Mouse (Mus musculus): ENCODE measurements around the gene Lhx4. TPM values are rescaled to one million over a fixed set of nuclear protein-coding genes. Genes with fewer than 3 reads are reported as not detected.
A peak's percentile ranks its signal among the peaks of the same experiment; 100 is the strongest.

The Lhx4 gene
- polyA plus RNA-seq, 1 experiment from 2014 or later, result 0.79 TPM

- no peak for DNase-seq (ENCODE audit: low spot score)
- H3K4me1 ChIP-seq (ENCODE audit: control insufficient read depth, insufficient read depth, low read length), result no peaks in the 10 kb centered on the region
- no peaks in the 10 kb centered on the region; the same call in 1 of the 2 replicates for H3K36me3 ChIP-seq (replicated peaks; ENCODE audit: control insufficient read depth, insufficient read depth, low read depth, low read length)
- no peaks in the 10 kb centered on the region for H3K27me3 ChIP-seq (ENCODE audit: control insufficient read depth, insufficient read depth, low read length)
- H3K4me2 ChIP-seq (ENCODE audit: low read depth, low read length), result no peak overlapping the region
- H3K27ac ChIP-seq (replicated peaks; ENCODE audit: low read depth, low read length), result no peak overlapping the region
- no peak overlapping the region for H3K9ac ChIP-seq (replicated peaks; ENCODE audit: low read length)
- 60% methylated on average over 16 of the region's 16 CpGs for WGBS
- ATAC-seq (replicated peaks; ENCODE audit: insufficient number of reproducible peaks, low FRiP score, low TSS enrichment, low read depth), result peak; percentile 57; the same call in 1 of the 2 replicates
- no peak overlapping the region for H3K4me3 ChIP-seq (ENCODE audit: low read depth, low read length)
- H3K9me3 ChIP-seq (replicated peaks; ENCODE audit: control insufficient read depth, low read length), result no peaks in the 10 kb centered on the region
Observed at GRCm38 (mm10) chr1:155790111-155790974, 38.9 kb upstream of the Lhx4 start.

DNA sequence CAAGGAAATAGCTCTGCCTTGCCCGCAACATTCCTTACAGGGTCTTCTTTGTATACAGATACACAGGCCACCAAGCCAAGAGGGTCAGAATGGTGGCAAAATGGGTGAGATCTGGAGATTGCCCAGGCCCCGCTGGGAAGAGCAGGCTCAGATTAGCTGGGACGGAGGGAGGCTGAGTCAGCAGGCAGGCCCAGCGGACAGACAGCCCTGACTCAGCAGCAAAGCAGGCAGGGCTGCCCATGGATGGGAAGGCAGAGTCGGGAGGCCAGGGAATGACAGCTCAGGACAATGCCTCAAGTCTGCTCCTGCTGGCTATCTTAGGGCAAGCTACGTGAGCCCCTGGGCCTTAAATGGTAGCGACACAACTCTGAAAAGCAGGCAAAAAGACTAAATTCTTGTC lies 34.4 kb upstream of the Lhx4 start:
- no peaks in the 10 kb centered on the region for H3K36me3 ChIP-seq (replicated peaks; ENCODE audit: control insufficient read depth, insufficient read depth, low read depth, low read length)
- 59% methylated on average over 7 of the region's 7 CpGs for WGBS
- DNase-seq (ENCODE audit: low spot score), result no peak
- no peak overlapping the region for H3K27ac ChIP-seq (replicated peaks; ENCODE audit: low read depth, low read length)
- H3K4me2 ChIP-seq (ENCODE audit: low read depth, low read length), result no peak overlapping the region
- H3K4me1 ChIP-seq (ENCODE audit: control insufficient read depth, insufficient read depth, low read length), result no peaks in the 10 kb centered on the region
- H3K4me3 ChIP-seq (ENCODE audit: low read depth, low read length), result no peak overlapping the region
- H3K9ac ChIP-seq (replicated peaks; ENCODE audit: low read length), result no peak overlapping the region
- ATAC-seq (replicated peaks; ENCODE audit: insufficient number of reproducible peaks, low FRiP score, low TSS enrichment, low read depth), result no peak
- no peaks in the 10 kb centered on the region for H3K9me3 ChIP-seq (replicated peaks; ENCODE audit: control insufficient read depth, low read length)
- no peaks in the 10 kb centered on the region for H3K27me3 ChIP-seq (ENCODE audit: control insufficient read depth, insufficient read depth, low read length)

DNA sequence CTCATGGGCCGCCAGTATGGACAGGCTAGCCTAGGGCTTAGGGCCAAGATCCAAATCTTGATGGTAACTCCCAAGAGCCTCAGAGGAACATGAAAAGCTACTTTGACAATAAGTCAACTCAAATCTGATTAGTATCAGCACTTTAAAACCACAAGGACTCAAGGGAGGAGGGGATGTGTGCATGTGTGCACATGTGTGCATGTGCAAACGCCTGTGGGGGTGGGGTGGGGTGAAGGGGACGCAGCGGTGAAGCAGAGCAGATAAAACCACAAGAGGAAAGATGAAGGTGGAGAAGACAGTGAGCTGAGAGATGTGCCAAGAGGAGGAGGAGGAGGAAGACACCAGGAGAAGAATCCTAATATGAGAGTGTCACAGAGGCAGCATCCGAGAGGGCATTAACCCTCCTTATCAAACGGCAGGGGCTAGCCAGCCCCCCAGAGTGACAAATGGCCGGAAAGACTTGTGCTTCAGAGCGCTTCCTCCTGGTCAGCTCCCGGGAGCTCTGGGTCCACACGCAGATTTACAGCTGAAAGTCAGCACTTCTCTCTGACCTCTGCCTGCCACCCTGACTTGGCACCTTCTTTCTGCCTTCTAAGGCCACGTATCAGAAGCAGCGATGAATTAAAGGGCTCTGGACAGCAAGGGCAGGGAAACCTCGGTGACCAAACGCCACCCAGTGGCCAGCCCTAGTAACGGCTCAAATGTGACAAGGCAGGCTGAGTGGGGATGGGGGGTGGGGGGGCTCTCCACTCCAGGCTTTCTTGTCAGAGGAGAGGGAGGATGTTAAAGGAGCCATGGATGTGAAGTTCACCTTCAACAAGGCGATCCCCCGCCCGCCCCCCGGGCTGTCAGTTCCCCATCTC lies 33.1 kb upstream of the Lhx4 start:
- no peak overlapping the region for H3K27ac ChIP-seq (replicated peaks; ENCODE audit: low read depth, low read length)
- H3K9ac ChIP-seq (replicated peaks; ENCODE audit: low read length), result no peak overlapping the region
- H3K36me3 ChIP-seq (replicated peaks; ENCODE audit: control insufficient read depth, insufficient read depth, low read depth, low read length), result no peaks in the 10 kb centered on the region
- no peak overlapping the region for H3K4me2 ChIP-seq (ENCODE audit: low read depth, low read length)
- ATAC-seq (replicated peaks; ENCODE audit: insufficient number of reproducible peaks, low FRiP score, low TSS enrichment, low read depth) (no peak), DNase-seq (ENCODE audit: low spot score) (peak; percentile 76)
- WGBS, result 35% methylated on average over 19 of the region's 19 CpGs
- H3K27me3 ChIP-seq (ENCODE audit: control insufficient read depth, insufficient read depth, low read length), result no peaks in the 10 kb centered on the region
- no peak overlapping the region for H3K4me3 ChIP-seq (ENCODE audit: low read depth, low read length)
- no peaks in the 10 kb centered on the region for H3K9me3 ChIP-seq (replicated peaks; ENCODE audit: control insufficient read depth, low read length)
- H3K4me1 ChIP-seq (ENCODE audit: control insufficient read depth, insufficient read depth, low read length), result no peaks in the 10 kb centered on the region

DNA sequence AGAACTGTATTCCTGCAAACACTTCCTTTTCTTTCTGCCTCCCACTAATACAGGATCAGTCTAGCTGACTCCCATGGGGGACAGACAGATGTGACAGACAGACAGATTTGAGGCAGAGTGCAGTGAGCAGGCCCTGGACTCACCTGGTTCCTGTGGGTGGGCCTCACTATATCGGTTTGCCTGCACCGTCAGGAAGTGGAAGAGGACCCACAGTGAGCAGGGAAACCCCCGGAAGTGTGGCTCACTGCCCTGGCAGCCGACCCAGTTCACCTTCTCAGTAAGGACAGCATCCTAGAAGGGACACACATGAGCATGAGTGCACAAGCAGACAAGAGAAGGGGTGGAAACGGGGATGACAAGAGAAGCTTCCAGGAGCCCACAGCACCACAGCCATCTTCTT lies 30.9 kb upstream of the Lhx4 start:
- H3K4me1 ChIP-seq (ENCODE audit: control insufficient read depth, insufficient read depth, low read length), result no peaks in the 10 kb centered on the region
- H3K9ac ChIP-seq (replicated peaks; ENCODE audit: low read length), result no peak overlapping the region
- no peak overlapping the region for H3K27ac ChIP-seq (replicated peaks; ENCODE audit: low read depth, low read length)
- ATAC-seq (replicated peaks; ENCODE audit: insufficient number of reproducible peaks, low FRiP score, low TSS enrichment, low read depth) (no peak), DNase-seq (ENCODE audit: low spot score) (no peak)
- no peaks in the 10 kb centered on the region for H3K27me3 ChIP-seq (ENCODE audit: control insufficient read depth, insufficient read depth, low read length)
- no peaks in the 10 kb centered on the region for H3K36me3 ChIP-seq (replicated peaks; ENCODE audit: control insufficient read depth, insufficient read depth, low read depth, low read length)
- 71% methylated on average over 5 of the region's 5 CpGs for WGBS
- H3K9me3 ChIP-seq (replicated peaks; ENCODE audit: control insufficient read depth, low read length), result no peaks in the 10 kb centered on the region
- H3K4me3 ChIP-seq (ENCODE audit: low read depth, low read length), result no peak overlapping the region
- no peak overlapping the region for H3K4me2 ChIP-seq (ENCODE audit: low read depth, low read length)

- WGBS, result 47% methylated on average over 14 of the region's 14 CpGs
Observed at GRCm38 (mm10) chr1:155777641-155778625, 26.4 kb upstream of the Lhx4 start.

GRCm38 (mm10) chr1:155759167-155759566 lies 7.7 kb upstream of the Lhx4 start:
- ATAC-seq (replicated peaks; ENCODE audit: insufficient number of reproducible peaks, low FRiP score, low TSS enrichment, low read depth), result 0 out of 2 replicates have a peak, but pooled peaks have one; percentile 34
- H3K9me3 ChIP-seq (replicated peaks; ENCODE audit: control insufficient read depth, low read length), result no peaks in the 10 kb centered on the region
- DNase-seq (ENCODE audit: low spot score), result peak; percentile 57
- WGBS, result 31% methylated on average over 12 of the region's 12 CpGs
- no peak overlapping the region for H3K27ac ChIP-seq (replicated peaks; ENCODE audit: low read depth, low read length)
- H3K4me3 ChIP-seq (ENCODE audit: low read depth, low read length), result no peak overlapping the region
- H3K36me3 ChIP-seq (replicated peaks; ENCODE audit: control insufficient read depth, insufficient read depth, low read depth, low read length), result no peaks in the 10 kb centered on the region
- no peaks in the 10 kb centered on the region for H3K4me1 ChIP-seq (ENCODE audit: control insufficient read depth, insufficient read depth, low read length)
- H3K4me2 ChIP-seq (ENCODE audit: low read depth, low read length), result no peak overlapping the region
- no peaks in the 10 kb centered on the region for H3K27me3 ChIP-seq (ENCODE audit: control insufficient read depth, insufficient read depth, low read length)
- H3K9ac ChIP-seq (replicated peaks; ENCODE audit: low read length), result no peak overlapping the region

More at GRCm38 (mm10) chr1:155777641-155778625, 26.4 kb upstream of the Lhx4 start:
- Histone ChIP-seq H3K4me2 (ENCODE audit: low read depth, low read length) (no peak overlapping the region), H3K4me3 (ENCODE audit: low read depth, low read length) (no peak overlapping the region), H3K36me3 (replicated peaks; ENCODE audit: control insufficient read depth, insufficient read depth, low read depth, low read length) (no peaks in the 10 kb centered on the region), H3K9ac (replicated peaks; ENCODE audit: low read length) (no peak overlapping the region), H3K27me3 (ENCODE audit: control insufficient read depth, insufficient read depth, low read length) (no peaks in the 10 kb centered on the region), H3K27ac (replicated peaks; ENCODE audit: low read depth, low read length) (no peak overlapping the region), H3K4me1 (ENCODE audit: control insufficient read depth, insufficient read depth, low read length) (no peaks in the 10 kb centered on the region), H3K9me3 (replicated peaks; ENCODE audit: control insufficient read depth, low read length) (no peaks in the 10 kb centered on the region)
- DNase-seq (ENCODE audit: low spot score) (no peak), ATAC-seq (replicated peaks; ENCODE audit: insufficient number of reproducible peaks, low FRiP score, low TSS enrichment, low read depth) (0 out of 2 replicates have a peak, but pooled peaks have one; percentile 42)

GRCm38 (mm10) chr1:155758711-155759110 lies 7.2 kb upstream of the Lhx4 start:
- Histone ChIP-seq H3K27ac (replicated peaks; ENCODE audit: low read depth, low read length) (no peak overlapping the region), H3K4me1 (ENCODE audit: control insufficient read depth, insufficient read depth, low read length) (no peaks in the 10 kb centered on the region), H3K4me2 (ENCODE audit: low read depth, low read length) (no peak overlapping the region), H3K4me3 (ENCODE audit: low read depth, low read length) (no peak overlapping the region), H3K27me3 (ENCODE audit: control insufficient read depth, insufficient read depth, low read length) (no peaks in the 10 kb centered on the region), H3K36me3 (replicated peaks; ENCODE audit: control insufficient read depth, insufficient read depth, low read depth, low read length) (no peaks in the 10 kb centered on the region), H3K9ac (replicated peaks; ENCODE audit: low read length) (no peak overlapping the region), H3K9me3 (replicated peaks; ENCODE audit: control insufficient read depth, low read length) (no peaks in the 10 kb centered on the region)
- no peak for DNase-seq (ENCODE audit: low spot score)
- ATAC-seq (replicated peaks; ENCODE audit: insufficient number of reproducible peaks, low FRiP score, low TSS enrichment, low read depth), result no peak
- 74% methylated on average over 4 of the region's 4 CpGs for WGBS

Measured in embryonic facial prominence, embryonic 11.5 days (tissue).